Mouse (Mus musculus) forebrain, embryonic 16.5 days (tissue): ENCODE data around the gene Sugp1. TPM values are rescaled to one million over a fixed set of nuclear protein-coding genes. Genes with fewer than 3 reads are reported as not detected.
"Not testable (repeated sequence)": the region's sequence is repeated elsewhere in the genome, so short reads cannot be mapped to it uniquely, and the experiment has no call there.

Experiments used
- ATAC-seq: fragments of 200-750 bp; cut with Nextera tagmentation; 2 replicates; pipeline ENCODE4 v1.8.0; 2017; ENCODE audit warnings: mild to moderate bottlenecking, moderate library complexity
- H3K27ac ChIP-seq: fragments of 300-500 bp; sonication (generic); 2 replicates; pipeline ENCODE4 v1.5.1; 2014; ENCODE audit warnings: low read length, control low read depth
- H3K27me3 ChIP-seq: fragments of 300-500 bp; sonication (generic); replicated peaks from 2 replicates; pipeline ENCODE4 v1.6.1; 2014; ENCODE audit warnings: low read length; ENCODE audit not compliant: control insufficient read depth, insufficient read depth
- H3K36me3 ChIP-seq: fragments of 300-500 bp; sonication (generic); 2 replicates; pipeline ENCODE4 v1.6.1; 2014; ENCODE audit not compliant: control insufficient read depth, insufficient read depth
- H3K4me1 ChIP-seq: fragments of 300-500 bp; sonication (generic); replicated peaks from 2 replicates; pipeline ENCODE4 v1.6.1; 2014; ENCODE audit warnings: low read length; ENCODE audit not compliant: control insufficient read depth, insufficient read depth
- H3K4me2 ChIP-seq: fragments of 300-500 bp; sonication (generic); 2 replicates; pipeline ENCODE4 v1.6.1; 2014; ENCODE audit warnings: mild to moderate bottlenecking, low read length, control low read depth
- H3K4me3 ChIP-seq: fragments of 300-500 bp; sonication (generic); replicated peaks from 2 replicates; pipeline ENCODE4 v1.5.1; 2014; ENCODE audit warnings: mild to moderate bottlenecking, low read length, control low read depth
- H3K9ac ChIP-seq: fragments of 300-500 bp; sonication (generic); replicated peaks from 2 replicates; pipeline ENCODE4 v1.6.1; 2014; ENCODE audit warnings: low read depth, low read length, control low read depth
- H3K9me3 ChIP-seq: fragments of 300-500 bp; sonication (generic); 2 replicates; pipeline ENCODE4 v1.6.1; 2016; ENCODE audit warnings: low read length; ENCODE audit not compliant: control insufficient read depth
- WGBS: fragments of 180-500 bp; shearing (Covaris S2); extraction: QIAGEN DNeasy Blood & Tissue Kit; methylation state at CpG from one replicate; pipeline ENCODE4 v1.1.7; 2014; 5-methylcytosine and 5-hydroxymethylcytosine counted together
- polyA plus RNA-seq: library from polyadenylated mRNA; unstranded; fragments of >200 nt; fragmentation: Nextera tagmentation; extraction: Ambion mirVana; gene quantifications from 2 replicates; pipeline ENCODE4 v1.2.1, GENCODE M21; 2015

The Sugp1 gene
- polyA plus RNA-seq, 1 experiment from 2014 or later, result 67.5 TPM

- H3K36me3 ChIP-seq, result peaks cover 41% of the 10 kb centered on the region
- ATAC-seq, result no peak
Observed at GRCm38 (mm10) chr8:70030255-70030654, 12.4 kb upstream of the Sugp1 start.

GRCm38 (mm10) chr8:70037994-70038393 is 4.6 kb upstream of the Sugp1 start:
- 97% methylated on average over 1 of the region's 1 CpGs for WGBS
- Histone ChIP-seq H3K27me3 (no peaks in the 10 kb centered on the region), H3K36me3 (no peaks in the 10 kb centered on the region), H3K9ac (no peak overlapping the region), H3K9me3 (no peaks in the 10 kb centered on the region), H3K4me2 (no peak overlapping the region), H3K27ac (no peak overlapping the region), H3K4me1 (peaks cover 20% of the 10 kb centered on the region), H3K4me3 (no peak overlapping the region)
- ATAC-seq, result no peak

More at GRCm38 (mm10) chr8:70030255-70030654, 12.4 kb upstream of the Sugp1 start:
- 100% methylated on average over 1 of the region's 1 CpGs for WGBS
- H3K9me3 ChIP-seq, result no peaks in the 10 kb centered on the region
- H3K27ac ChIP-seq, result no peak overlapping the region
- H3K4me3 ChIP-seq, result no peak overlapping the region
- no peaks in the 10 kb centered on the region for H3K4me1 ChIP-seq
- H3K27me3 ChIP-seq, result no peaks in the 10 kb centered on the region
- no peak overlapping the region for H3K4me2 ChIP-seq
- H3K9ac ChIP-seq, result no peak overlapping the region

GRCm38 (mm10) chr8:70041885-70042546 is 597 bp upstream of the Sugp1 start:
- peak overlapping the region; percentile 90 for H3K4me2 ChIP-seq
- H3K9ac ChIP-seq, result peak overlapping the region; percentile 84
- H3K4me1 ChIP-seq, result peaks cover 30% of the 10 kb centered on the region
- H3K9me3 ChIP-seq, result no peaks in the 10 kb centered on the region
- peak overlapping the region; percentile 63 for H3K4me3 ChIP-seq
- no peaks in the 10 kb centered on the region for H3K36me3 ChIP-seq
- H3K27ac ChIP-seq, result no peak overlapping the region
- H3K27me3 ChIP-seq, result no peaks in the 10 kb centered on the region
- ATAC-seq, result peak; percentile 45
- WGBS, result 1% methylated on average over 47 of the region's 47 CpGs

- peaks cover 5% of the 10 kb centered on the region; the same call in 1 of the 2 replicates for H3K36me3 ChIP-seq
- no peak for ATAC-seq
- H3K4me2 ChIP-seq, result peak overlapping the region; percentile 98
- H3K9ac ChIP-seq, result no peak overlapping the region
- WGBS, result 87% methylated on average over 5 of the region's 5 CpGs
- H3K4me1 ChIP-seq, result peaks cover 30% of the 10 kb centered on the region
- H3K27ac ChIP-seq, result no peak overlapping the region
- H3K27me3 ChIP-seq, result no peaks in the 10 kb centered on the region
- H3K4me3 ChIP-seq, result peak overlapping the region; percentile 63; the same call in 1 of the 2 replicates
- H3K9me3 ChIP-seq, result no peaks in the 10 kb centered on the region
Observed at GRCm38 (mm10) chr8:70043996-70044395, 1.4 kb downstream of the Sugp1 start.

GRCm38 (mm10) chr8:70049662-70050061 is 7.0 kb downstream of the Sugp1 start:
- H3K4me2 ChIP-seq, result no peak overlapping the region
- H3K4me3 ChIP-seq, result no peak overlapping the region
- H3K9me3 ChIP-seq, result no peaks in the 10 kb centered on the region
- H3K36me3 ChIP-seq, result peaks cover 24% of the 10 kb centered on the region
- no peak for ATAC-seq
- H3K27ac ChIP-seq, result no peak overlapping the region
- no peak overlapping the region for H3K9ac ChIP-seq
- no peaks in the 10 kb centered on the region for H3K4me1 ChIP-seq
- no peaks in the 10 kb centered on the region for H3K27me3 ChIP-seq

- not testable (repeated sequence) for H3K4me1 ChIP-seq, H3K9ac ChIP-seq, H3K27me3 ChIP-seq, H3K4me2 ChIP-seq, H3K4me3 ChIP-seq, H3K27ac ChIP-seq, ATAC-seq, H3K9me3 ChIP-seq
- peaks cover 27% of the 10 kb centered on the region for H3K36me3 ChIP-seq
- WGBS, result 93% methylated on average over 5 of the region's 5 CpGs
Observed at GRCm38 (mm10) chr8:70050434-70050833, 7.8 kb downstream of the Sugp1 start.

- Histone ChIP-seq H3K27me3 (no peaks in the 10 kb centered on the region), H3K36me3 (peaks cover 42% of the 10 kb centered on the region), H3K4me2 (no peak overlapping the region), H3K4me3 (no peak overlapping the region), H3K27ac (no peak overlapping the region), H3K9me3 (no peaks in the 10 kb centered on the region), H3K4me1 (no peaks in the 10 kb centered on the region), H3K9ac (no peak overlapping the region)
- ATAC-seq, result no peak
- WGBS, result 72% methylated on average over 1 of the region's 1 CpGs
Observed at GRCm38 (mm10) chr8:70057721-70058120, 15.1 kb downstream of the Sugp1 start.

- H3K4me2 ChIP-seq, result no peak overlapping the region
- H3K36me3 ChIP-seq, result peaks cover 23% of the 10 kb centered on the region
- H3K4me3 ChIP-seq, result no peak overlapping the region
- ATAC-seq, result no peak
- whole genome bisulfite sequencing, result 89% methylated on average over 2 of the region's 2 CpGs
- no peaks in the 10 kb centered on the region for H3K9me3 ChIP-seq
- no peaks in the 10 kb centered on the region for H3K4me1 ChIP-seq
- no peak overlapping the region for H3K9ac ChIP-seq
- no peaks in the 10 kb centered on the region for H3K27me3 ChIP-seq
- no peak overlapping the region for H3K27ac ChIP-seq
Observed at GRCm38 (mm10) chr8:70071836-70072440, 29.3 kb downstream of the Sugp1 start.

GRCm38 (mm10) chr8:70072441-70073069 is 29.9 kb downstream of the Sugp1 start, which contains the start of gene Tm6sf2:
Gene Tm6sf2 (plus strand): TSS chr8:70072924.
- Histone ChIP-seq H3K36me3 (peaks cover 23% of the 10 kb centered on the region), H3K9me3 (no peaks in the 10 kb centered on the region), H3K4me2 (no peak within 1 kb of the TSS), H3K27ac (no peak within 1 kb of the TSS), H3K4me1 (no peaks in the 10 kb centered on the region), H3K27me3 (no peaks in the 10 kb centered on the region), H3K9ac (no peak within 1 kb of the TSS), H3K4me3 (no peak within 1 kb of the TSS)
- peak; percentile 62 for ATAC-seq
- 11% methylated on average over 18 of the region's 27 CpGs for WGBS
